Mouse (Mus musculus): ENCODE measurements around the gene Sult2b1.

Gene Sult2b1

DNA sequence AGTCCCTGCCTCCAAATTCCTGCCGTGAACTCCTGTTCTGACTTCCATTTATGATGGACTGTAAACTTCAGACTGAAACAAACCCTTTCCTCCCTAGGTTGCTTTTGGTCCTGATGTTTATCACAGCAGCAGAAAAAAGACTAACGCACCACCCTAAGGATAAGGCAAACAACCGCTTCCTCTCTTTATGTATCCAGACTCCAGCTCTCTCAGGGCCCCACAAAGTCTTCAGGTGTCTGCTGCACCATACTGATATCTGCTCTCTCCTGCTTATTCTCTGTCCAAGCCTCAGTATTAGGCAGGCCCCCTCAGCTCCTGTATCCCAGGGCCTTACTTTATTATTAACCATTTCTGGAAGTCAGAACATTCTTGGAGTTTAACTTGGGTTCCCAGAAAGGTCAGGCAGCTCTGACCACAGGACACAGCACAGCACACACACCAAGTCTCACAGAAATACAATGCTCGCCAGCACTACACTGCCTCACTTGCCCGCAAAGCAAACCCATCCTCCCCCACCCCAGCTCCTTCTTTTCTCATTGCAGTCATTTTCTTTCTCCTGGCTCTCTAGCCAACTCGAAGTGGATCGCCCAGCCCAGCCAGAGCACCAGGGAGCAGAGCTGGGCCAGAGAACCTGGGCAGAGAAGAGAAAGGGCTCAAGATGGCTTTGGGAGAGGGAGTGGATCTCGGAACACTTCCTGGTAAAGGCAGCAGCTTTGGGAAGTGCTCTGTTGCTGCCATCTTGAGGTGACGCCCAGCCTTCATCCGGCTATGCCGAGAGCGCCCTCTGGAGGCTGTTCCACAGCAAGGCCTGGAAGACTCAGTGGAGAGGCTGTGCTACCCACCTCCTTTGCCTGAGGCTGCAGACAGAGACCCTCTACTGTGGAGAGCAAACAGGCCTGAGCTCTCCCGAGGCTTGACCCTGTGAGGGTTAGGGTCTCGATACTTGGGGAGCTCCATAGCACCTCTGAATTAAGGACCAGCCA lies 102.0 kb downstream of the Sult2b1 start:
- Histone ChIP-seq H3K4me1 (replicated peaks; ENCODE audit: low read depth, low read length) (peaks cover 45% of the 10 kb centered on the region), H3K9me3 (ENCODE audit: low read length) (no peaks in the 10 kb centered on the region)
- TF ChIP-seq POU5F1 (IDR thresholded peaks at IDR 0.05; ENCODE audit: borderline replicate concordance, low read length), result no peak
- peak; percentile 93 for TF ChIP-seq CTCF (conservative IDR thresholded peaks at IDR 0.05; ENCODE audit: low read length)

DNA sequence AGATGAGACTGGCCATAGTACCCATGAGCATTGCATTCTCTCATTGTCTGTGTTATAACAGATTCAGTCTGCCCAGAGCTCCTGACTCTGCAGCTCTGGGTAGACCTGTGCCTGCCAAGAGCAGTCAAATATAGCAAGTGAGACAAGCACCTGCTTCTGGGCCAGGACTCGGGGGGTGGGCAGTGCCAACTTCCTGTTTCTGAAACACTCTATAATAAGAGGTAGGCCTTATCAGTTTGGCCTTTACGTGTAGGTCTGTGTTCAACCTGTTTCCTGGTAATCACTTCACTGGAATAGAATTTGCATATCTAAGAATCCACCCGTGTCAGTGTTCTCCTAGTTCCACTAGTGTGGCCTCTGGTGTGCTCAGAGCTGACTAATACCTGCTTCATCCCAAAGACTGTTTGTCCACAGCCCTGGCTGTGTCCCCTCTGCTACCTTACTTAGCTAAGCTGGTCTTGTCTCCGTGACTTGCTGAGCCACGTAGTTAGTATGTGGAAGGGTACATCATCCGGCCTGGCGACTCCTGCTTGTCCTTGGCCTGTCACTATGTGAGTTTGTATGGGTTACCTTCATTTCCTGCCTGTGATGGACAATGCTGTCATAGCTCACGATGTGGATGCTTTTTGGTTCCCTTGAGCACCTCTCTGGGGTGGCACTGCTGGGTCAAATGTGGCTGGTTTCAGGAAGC lies 103.3 kb downstream of the Sult2b1 start:
- peaks cover 43% of the 10 kb centered on the region for H3K4me1 ChIP-seq (replicated peaks; ENCODE audit: low read depth, low read length)
- TF ChIP-seq POU5F1 (IDR thresholded peaks at IDR 0.05; ENCODE audit: borderline replicate concordance, low read length), result no peak
- TF ChIP-seq CTCF (conservative IDR thresholded peaks at IDR 0.05; ENCODE audit: low read length), result no peak
- TF ChIP-seq NANOG (IDR thresholded peaks at IDR 0.05; ENCODE audit: borderline replicate concordance, low read length), result no peak

More for the DNA sequence above, 102.0 kb downstream of the Sult2b1 start:
- peaks cover 19% of the 10 kb centered on the region for H3K27me3 ChIP-seq (ENCODE audit: insufficient read depth, low read length)
- H3K36me3 ChIP-seq (ENCODE audit: insufficient read depth, low read length), result no peaks in the 10 kb centered on the region; the same call in 1 of the 2 replicates
- peak overlapping the region; percentile 61 for H3K4me3 ChIP-seq (replicated peaks; ENCODE audit: low read length)

More for the DNA sequence above, 103.3 kb downstream of the Sult2b1 start:
- no peaks in the 10 kb centered on the region for H3K9me3 ChIP-seq (ENCODE audit: low read length)
- H3K4me3 ChIP-seq (replicated peaks; ENCODE audit: low read length), result no peak overlapping the region
- peaks cover 24% of the 10 kb centered on the region for H3K27me3 ChIP-seq (ENCODE audit: insufficient read depth, low read length)
- no peaks in the 10 kb centered on the region; the same call in 1 of the 2 replicates for H3K36me3 ChIP-seq (ENCODE audit: insufficient read depth, low read length)

All from E14TG2a.4 (cell line).